Mouse (Mus musculus) E14TG2a.4 (cell line): ENCODE data around the gene Prcd.
"Not testable (repeated sequence)": the region's sequence is repeated elsewhere in the genome, so short reads cannot be mapped to it uniquely, and the experiment has no call there.

ENCODE experiments used
- H3K27me3 ChIP-seq: 2 replicates; pipeline ENCODE4 v1.6.1; 2014; ENCODE audit warnings: low read length, control low read depth; ENCODE audit not compliant: insufficient read depth
- H3K36me3 ChIP-seq: 2 replicates; pipeline ENCODE4 v1.6.1; 2014; ENCODE audit warnings: low read length, control low read depth; ENCODE audit not compliant: insufficient read depth
- H3K4me1 ChIP-seq: replicated peaks from 2 replicates; pipeline ENCODE4 v1.6.1; 2014; ENCODE audit warnings: low read depth, low read length, control low read depth
- H3K4me3 ChIP-seq: replicated peaks from 2 replicates; pipeline ENCODE4 v1.5.1; 2014; ENCODE audit warnings: mild to moderate bottlenecking, low read length
- H3K9me3 ChIP-seq: 2 replicates; pipeline ENCODE4 v1.6.1; 2014; ENCODE audit warnings: low read length, control low read depth
- CTCF ChIP-seq: conservative IDR thresholded peaks from 2 replicates; pipeline ENCODE4 v1.5.1; 2014; ENCODE audit warnings: low read length
- NANOG ChIP-seq: IDR thresholded peaks from 2 replicates; pipeline ENCODE4 v1.6.1; 2014; ENCODE audit warnings: borderline replicate concordance, low read length, mixed read lengths
- POU5F1 ChIP-seq: IDR thresholded peaks from 2 replicates; pipeline ENCODE4 v1.6.1; 2014; ENCODE audit warnings: low read length, borderline replicate concordance

The Prcd gene

DNA sequence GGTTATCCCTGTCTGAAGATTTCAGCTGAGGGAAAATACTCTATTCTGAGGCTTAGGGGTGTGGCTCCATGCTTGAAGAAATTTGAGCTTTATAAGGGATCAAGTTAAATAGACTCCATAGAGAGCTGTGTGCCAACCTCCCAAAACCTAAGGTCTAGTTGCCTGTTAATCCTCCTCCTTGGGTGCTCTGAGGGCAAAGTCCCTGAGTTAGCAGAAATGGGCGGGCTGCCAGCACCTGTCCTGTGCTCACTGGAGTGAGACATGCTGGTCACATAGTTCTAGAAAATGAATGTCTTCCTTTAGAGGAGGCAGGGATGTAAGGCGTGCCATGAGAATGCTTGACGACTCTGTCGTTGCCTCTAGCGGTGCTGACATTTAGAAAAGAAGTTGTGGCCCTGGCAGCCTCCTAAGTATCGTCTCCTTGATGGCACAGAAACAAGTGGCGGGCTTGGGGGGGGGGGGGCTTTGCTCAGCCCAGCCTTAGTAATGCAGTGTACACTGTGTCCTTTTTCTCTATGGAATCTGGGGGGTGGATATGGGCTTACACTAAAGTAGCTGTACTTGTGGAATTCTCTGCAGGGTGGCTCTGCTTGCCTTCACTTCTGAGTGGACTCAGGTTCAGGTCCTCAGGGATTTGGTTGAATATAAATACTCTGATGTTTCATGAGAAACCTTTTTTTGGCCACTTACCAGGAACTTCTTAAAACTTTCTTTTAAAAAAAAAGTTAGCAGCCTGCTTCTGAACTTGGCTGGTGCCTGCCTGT is 21.5 kb downstream of the Prcd start:
- Histone ChIP-seq H3K4me1 (peaks cover 78% of the 10 kb centered on the region), H3K27me3 (no peaks in the 10 kb centered on the region), H3K36me3 (peaks cover 80% of the 10 kb centered on the region), H3K9me3 (no peaks in the 10 kb centered on the region), H3K4me3 (peak overlapping the region; percentile 99)
- no peak for TF ChIP-seq POU5F1
- no peak for TF ChIP-seq CTCF
- no peak for TF ChIP-seq NANOG

- not testable (repeated sequence) for H3K27me3 ChIP-seq, H3K9me3 ChIP-seq, H3K4me3 ChIP-seq
- Histone ChIP-seq H3K36me3 (peaks cover 87% of the 10 kb centered on the region), H3K4me1 (peaks cover 83% of the 10 kb centered on the region)
These were observed 22.1 kb downstream of the Prcd start for GRCm38 (mm10) chr11:116675429-116675828.

DNA sequence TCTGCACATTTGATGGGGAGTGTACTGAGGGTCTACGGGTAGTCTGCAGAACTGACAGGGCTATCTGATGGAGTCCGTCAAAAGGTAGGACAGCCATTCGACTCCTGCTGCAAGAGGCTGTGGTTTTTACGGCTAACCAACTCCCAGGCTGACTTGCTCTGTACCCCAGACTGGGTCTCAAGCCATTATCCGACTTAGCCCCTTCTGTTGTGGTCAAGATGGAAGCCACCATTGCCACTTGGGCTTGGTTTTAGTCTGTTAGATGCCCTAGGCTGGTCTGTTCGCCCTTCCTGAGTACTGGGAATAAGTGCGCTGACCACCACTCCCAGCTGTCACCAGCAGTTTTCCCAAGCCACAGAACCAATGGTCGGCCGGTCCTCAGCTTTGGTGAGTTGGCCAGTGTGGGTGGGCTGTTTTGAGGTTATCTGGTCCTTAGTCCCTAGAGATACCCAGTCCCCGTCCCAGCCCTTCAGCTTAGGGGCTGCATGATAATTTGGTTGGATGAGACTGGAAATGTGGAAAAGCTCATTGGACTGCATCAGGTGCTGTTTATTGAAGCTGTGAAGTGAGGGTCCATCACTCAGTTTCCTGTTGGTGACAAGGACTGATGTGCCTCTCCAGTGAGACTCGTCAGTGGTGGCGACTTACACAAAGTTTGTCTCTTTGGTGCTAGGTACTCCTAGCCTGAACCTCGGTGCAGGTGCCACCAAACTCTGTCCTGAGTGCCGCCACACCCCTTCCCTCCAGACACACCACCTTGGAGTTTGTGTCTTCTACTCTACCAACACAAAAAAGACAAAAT is 23.0 kb downstream of the Prcd start:
- H3K4me1 ChIP-seq = peaks cover 87% of the 10 kb centered on the region
- H3K27me3 ChIP-seq = no peaks in the 10 kb centered on the region
- H3K9me3 ChIP-seq = no peaks in the 10 kb centered on the region
- peaks cover 96% of the 10 kb centered on the region for H3K36me3 ChIP-seq
- H3K4me3 ChIP-seq = no peak overlapping the region
- TF ChIP-seq POU5F1 = no peak
- TF ChIP-seq CTCF = no peak
- no peak for TF ChIP-seq NANOG

DNA sequence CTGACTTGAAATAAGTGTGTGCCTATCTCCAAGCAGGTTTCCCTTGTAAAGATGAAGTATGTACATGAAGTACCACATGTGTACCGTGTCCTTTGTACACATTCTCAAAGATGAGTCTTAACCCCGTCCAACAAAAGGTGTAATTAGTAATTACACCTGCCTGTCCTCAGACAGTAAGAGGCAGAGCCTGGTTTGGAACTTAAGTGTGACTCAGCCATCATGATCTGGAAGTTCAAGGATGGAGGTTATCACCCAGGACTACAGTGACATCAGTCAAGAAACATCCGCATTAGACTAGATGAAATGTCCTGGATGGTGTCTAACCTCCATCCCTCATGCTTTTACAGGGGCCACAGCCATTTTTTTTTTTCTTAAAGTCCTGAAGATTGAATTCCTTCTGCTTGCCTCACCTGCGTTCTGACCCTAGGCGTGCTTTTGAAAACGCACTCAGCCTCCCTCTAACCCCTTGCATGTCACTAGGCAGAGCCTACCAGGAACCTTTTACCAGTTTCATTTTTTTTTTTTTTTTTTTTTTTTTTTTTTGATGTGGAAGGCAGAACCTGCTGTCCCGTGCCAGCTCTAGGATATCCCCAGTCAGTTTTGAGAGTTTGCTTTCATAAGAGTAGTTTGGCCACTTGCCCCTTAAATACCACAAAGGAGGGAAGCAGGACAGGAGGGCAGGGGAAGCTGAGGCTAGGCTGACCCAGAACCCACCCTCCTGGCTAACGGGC is 24.5 kb downstream of the Prcd start:
- TF ChIP-seq POU5F1 (no peak), CTCF (no peak), NANOG (no peak)
- Histone ChIP-seq H3K4me3 (no peak overlapping the region), H3K27me3 (no peaks in the 10 kb centered on the region), H3K4me1 (peaks cover 100% of the 10 kb centered on the region), H3K9me3 (no peaks in the 10 kb centered on the region), H3K36me3 (peaks cover 100% of the 10 kb centered on the region)

DNA sequence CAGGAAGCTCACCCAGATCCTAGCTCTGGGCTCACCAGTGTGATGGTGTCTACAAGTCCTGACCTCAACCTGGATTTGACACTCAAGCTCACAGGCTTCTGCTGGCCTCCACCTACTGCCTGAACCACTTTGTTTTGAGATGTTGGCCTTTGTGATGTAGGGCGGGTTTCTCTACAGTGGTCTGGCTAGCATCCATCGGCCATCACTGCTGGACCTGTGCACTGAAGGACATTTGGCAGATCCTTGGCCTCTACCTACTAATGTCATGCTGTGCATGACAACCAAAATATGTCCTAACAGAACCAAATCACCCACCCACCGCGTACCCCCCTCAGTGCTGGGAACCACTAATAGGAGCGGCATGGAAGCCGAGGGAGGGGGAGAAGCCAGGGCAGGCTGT is 25.8 kb downstream of the Prcd start:
- Histone ChIP-seq H3K27me3 (no peaks in the 10 kb centered on the region), H3K36me3 (peaks cover 99% of the 10 kb centered on the region), H3K4me1 (peaks cover 99% of the 10 kb centered on the region), H3K4me3 (0 out of 2 replicates have a peak overlapping the region, but pooled peaks have one; percentile 32), H3K9me3 (no peaks in the 10 kb centered on the region)
- no peak for TF ChIP-seq NANOG
- no peak for TF ChIP-seq CTCF
- no peak for TF ChIP-seq POU5F1

- Histone ChIP-seq H3K36me3 (peaks cover 99% of the 10 kb centered on the region), H3K9me3 (no peaks in the 10 kb centered on the region), H3K4me3 (peak overlapping the region; percentile 32; the same call in 1 of the 2 replicates), H3K4me1 (peaks cover 88% of the 10 kb centered on the region), H3K27me3 (no peaks in the 10 kb centered on the region)
- TF ChIP-seq NANOG (no peak), CTCF (no peak), POU5F1 (no peak)
These were observed 27.2 kb downstream of the Prcd start for GRCm38 (mm10) chr11:116680321-116681091.

GRCm38 (mm10) chr11:116681147-116681546 is 27.8 kb downstream of the Prcd start:
- Histone ChIP-seq H3K4me1 (peaks cover 88% of the 10 kb centered on the region), H3K36me3 (peaks cover 99% of the 10 kb centered on the region), H3K4me3 (no peak overlapping the region), H3K27me3 (no peaks in the 10 kb centered on the region), H3K9me3 (no peaks in the 10 kb centered on the region)
- TF ChIP-seq NANOG (no peak), CTCF (no peak), POU5F1 (no peak)

DNA sequence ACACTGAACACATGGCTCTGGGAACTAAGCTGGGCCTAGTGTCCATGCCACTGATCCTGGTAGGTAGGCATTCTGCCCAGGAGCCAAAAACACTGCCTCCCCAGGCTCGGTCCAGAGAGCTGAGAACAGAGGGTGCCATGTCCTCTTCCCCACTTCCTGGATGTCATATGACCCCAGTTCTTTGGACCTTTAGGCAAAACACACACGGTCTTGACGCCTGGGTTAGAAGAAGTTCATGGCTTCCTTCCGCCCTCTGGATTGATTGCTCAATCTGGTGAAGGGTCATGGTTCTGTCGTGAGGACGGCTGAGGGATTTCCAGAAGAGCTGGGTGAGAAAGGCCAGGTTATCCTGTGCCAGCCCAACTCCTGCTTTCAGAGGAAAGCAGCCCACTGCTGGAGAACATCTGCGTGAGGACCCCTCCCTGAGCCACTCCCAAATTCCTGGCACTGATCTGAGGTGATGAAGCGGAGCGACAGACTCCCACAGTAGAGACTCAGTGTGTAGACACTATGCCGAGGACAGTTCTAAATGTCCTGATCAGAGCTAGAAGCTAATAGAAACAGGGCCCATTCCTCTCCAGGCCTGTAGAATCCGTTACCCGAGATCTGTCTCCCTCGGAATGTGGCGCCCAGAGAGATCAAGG is 29.3 kb downstream of the Prcd start:
- TF ChIP-seq NANOG (no peak; the same call in 1 of the 2 replicates), CTCF (no peak), POU5F1 (no peak)
- H3K9me3 ChIP-seq = no peaks in the 10 kb centered on the region
- peaks cover 84% of the 10 kb centered on the region for H3K4me1 ChIP-seq
- H3K36me3 ChIP-seq = peaks cover 98% of the 10 kb centered on the region
- no peaks in the 10 kb centered on the region for H3K27me3 ChIP-seq
- peak overlapping the region; percentile 17; the same call in 1 of the 2 replicates for H3K4me3 ChIP-seq
